Comparison of ENCODE assay signal across 20 mouse cellular contexts in the genomic region with DNA sequence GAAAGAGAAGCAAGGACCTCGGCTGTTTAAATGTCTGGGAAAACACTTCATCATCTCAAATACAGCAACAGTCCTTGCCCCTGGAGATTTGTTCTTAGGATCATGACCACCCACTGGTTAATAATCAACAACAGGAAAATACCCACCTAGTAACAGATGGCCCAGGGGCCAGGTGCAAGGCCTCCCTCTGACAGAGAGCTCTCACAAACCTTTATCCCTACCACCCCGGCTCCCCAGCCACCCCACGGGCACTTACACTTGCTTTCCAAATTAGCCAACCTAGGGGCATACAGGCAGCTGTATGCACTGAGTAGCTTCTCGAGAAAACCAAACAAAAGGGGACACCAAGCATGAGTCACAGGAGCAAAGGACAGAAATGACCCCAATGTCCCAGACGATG.
A peak's percentile ranks its signal among the peaks of the same experiment; 100 is the strongest.
DNase-seq lines count a peak whose midpoint lies in the region; ATAC-seq and TF ChIP-seq lines count a peak whose summit lies in the region.
"Had no signal": no experiment of that assay in that cellular context is flagged by ENCODE, and none has a peak within 500 bp of the region (broad histone marks: within the 10 kb centered on the region; RNA-seq: fewer than 3 reads in every experiment).

No protein-coding gene starts in this region.

- DNase-seq in cerebellum, adult 9-11 months = peak; percentile 44
- DNase-seq in cerebellum, postnatal 36 days = no peak
- no peak for DNase-seq in kidney, adult 11 months
- DNase-seq in kidney, postnatal 4 days = peak; percentile 22 to 42
- DNase-seq in liver, postnatal 0 days = no peak
- DNase-seq in midbrain, embryonic 10.5 days (ENCODE audit: low spot score) = no peak
- DNase-seq: adrenal gland, postnatal 10 days; cerebellum, adult 11 months; cerebellum, postnatal 10 days; embryo, embryonic 11 days; gastrocnemius, postnatal 36 days; heart, adult 11 months; heart, postnatal 36 days had no signal

- peak overlapping the region; percentile 59 for H3K27ac ChIP-seq in kidney, embryonic 16.5 days (ENCODE audit: low read length)
- H3K27ac ChIP-seq in intestine, embryonic 15.5 days = peak overlapping the region; percentile 71; the same call in 1 of the 2 replicates
- H3K27ac ChIP-seq in liver, postnatal 0 days (ENCODE audit: low read depth) = no peak overlapping the region
- H3K27ac ChIP-seq in midbrain, embryonic 10.5 days (replicated peaks) = no peak overlapping the region
- H3K27ac ChIP-seq: embryonic facial prominence, embryonic 15.5 days; forebrain, embryonic 10.5 days; heart, embryonic 13.5 days had no signal

- no peak overlapping the region for H3K4me2 ChIP-seq in kidney, embryonic 16.5 days (replicated peaks; ENCODE audit: low read depth, low read length)
- peak overlapping the region; percentile 30; the same call in 1 of the 2 replicates for H3K4me2 ChIP-seq in intestine, embryonic 15.5 days (replicated peaks)
- no peak overlapping the region for H3K4me2 ChIP-seq in liver, postnatal 0 days (ENCODE audit: low read depth, low read length)
- H3K4me2 ChIP-seq: embryonic facial prominence, embryonic 15.5 days; heart, embryonic 13.5 days had no signal

- H3K27me3 ChIP-seq in kidney, embryonic 16.5 days (ENCODE audit: insufficient read depth, low read length) = no peaks in the 10 kb centered on the region
- H3K27me3 ChIP-seq in intestine, embryonic 15.5 days (replicated peaks) = no peaks in the 10 kb centered on the region
- no peaks in the 10 kb centered on the region for H3K27me3 ChIP-seq in liver, postnatal 0 days (ENCODE audit: insufficient read depth, low read length)
- H3K27me3 ChIP-seq in midbrain, embryonic 10.5 days (ENCODE audit: low read depth, poor library complexity, severe bottlenecking) = no peaks in the 10 kb centered on the region
- H3K27me3 ChIP-seq: embryonic facial prominence, embryonic 15.5 days; heart, embryonic 13.5 days had no signal

- no peaks in the 10 kb centered on the region for H3K9me3 ChIP-seq in kidney, embryonic 16.5 days (ENCODE audit: low read length)
- H3K9me3 ChIP-seq in intestine, embryonic 15.5 days = no peaks in the 10 kb centered on the region
- H3K9me3 ChIP-seq in liver, postnatal 0 days (ENCODE audit: low read length) = no peaks in the 10 kb centered on the region
- H3K9me3 ChIP-seq in midbrain, embryonic 10.5 days (replicated peaks) = no peaks in the 10 kb centered on the region
- H3K9me3 ChIP-seq: embryonic facial prominence, embryonic 15.5 days; forebrain, embryonic 10.5 days; heart, embryonic 13.5 days had no signal

- no peak for TF ChIP-seq EP300 in liver, postnatal 0 days (IDR thresholded peaks at IDR 0.05; ENCODE audit: low read depth)

- no peak for TF ChIP-seq CTCF in liver, postnatal 0 days (IDR thresholded peaks at IDR 0.05; ENCODE audit: low read depth)

- no peaks in the 10 kb centered on the region for H3K36me3 ChIP-seq in kidney, embryonic 16.5 days (ENCODE audit: insufficient read depth, low read length)
- H3K36me3 ChIP-seq in intestine, embryonic 15.5 days = no peaks in the 10 kb centered on the region
- H3K36me3 ChIP-seq in liver, postnatal 0 days (replicated peaks; ENCODE audit: insufficient read depth, low read length) = no peaks in the 10 kb centered on the region
- no peaks in the 10 kb centered on the region for H3K36me3 ChIP-seq in midbrain, embryonic 10.5 days
- H3K36me3 ChIP-seq: embryonic facial prominence, embryonic 15.5 days; forebrain, embryonic 10.5 days; heart, embryonic 13.5 days had no signal

- 50% methylated on average over 5 of the region's 5 CpGs for WGBS in kidney, embryonic 16.5 days
- 51% methylated on average over 5 of the region's 5 CpGs for WGBS in intestine, embryonic 15.5 days
- 52% methylated on average over 5 of the region's 5 CpGs for WGBS in liver, postnatal 0 days (ENCODE audit: insufficient replicate concordance)
- WGBS in midbrain, embryonic 10.5 days = 79% methylated on average over 5 of the region's 5 CpGs

- no peak overlapping the region for H3K4me3 ChIP-seq in kidney, embryonic 16.5 days (ENCODE audit: low read length)
- H3K4me3 ChIP-seq in intestine, embryonic 15.5 days (replicated peaks) = no peak overlapping the region
- H3K4me3 ChIP-seq in liver, postnatal 0 days (ENCODE audit: low read depth, low read length) = no peak overlapping the region
- no peak overlapping the region for H3K4me3 ChIP-seq in midbrain, embryonic 10.5 days
- H3K4me3 ChIP-seq: embryonic facial prominence, embryonic 15.5 days; erythroblast, embryonic 14.5 days; forebrain, embryonic 10.5 days; heart, embryonic 13.5 days had no signal

- H3K4me1 ChIP-seq in kidney, embryonic 16.5 days (ENCODE audit: insufficient read depth, low read length) = peaks cover 36% of the 10 kb centered on the region
- H3K4me1 ChIP-seq in intestine, embryonic 15.5 days (replicated peaks) = peaks cover 26% of the 10 kb centered on the region
- H3K4me1 ChIP-seq in liver, postnatal 0 days (ENCODE audit: insufficient read depth) = peaks cover 6% of the 10 kb centered on the region; the same call in 1 of the 2 replicates
- H3K4me1 ChIP-seq in midbrain, embryonic 10.5 days = 0 out of 2 replicates have a peak, but pooled peaks cover 4% of the 10 kb centered on the region
- H3K4me1 ChIP-seq: embryonic facial prominence, embryonic 15.5 days; forebrain, embryonic 10.5 days had no signal

- no peak overlapping the region for H3K9ac ChIP-seq in kidney, embryonic 16.5 days (replicated peaks; ENCODE audit: low read length)
- H3K9ac ChIP-seq in intestine, embryonic 15.5 days = no peak overlapping the region
- H3K9ac ChIP-seq in liver, postnatal 0 days (replicated peaks) = no peak overlapping the region
- H3K9ac ChIP-seq: embryonic facial prominence, embryonic 15.5 days; heart, embryonic 13.5 days had no signal

- peak; percentile 49 for ATAC-seq in kidney, embryonic 16.5 days (ENCODE audit: low FRiP score, low TSS enrichment)
- peak; percentile 43 for ATAC-seq in intestine, embryonic 15.5 days
- ATAC-seq in liver, postnatal 0 days = no peak
- ATAC-seq: forebrain, embryonic 14.5 days had no signal

Comparison
In these comparisons a context has a peak if more than half of its experiments do, and no peak if none do; other contexts are left out.
1. DNase-seq: peak in cerebellum, adult 9-11 months (single experiment) and kidney, postnatal 4 days (2 of 2); none in cerebellum, postnatal 36 days (0 of 2), kidney, adult 11 months (single experiment), liver, postnatal 0 days (single experiment) and midbrain, embryonic 10.5 days (single experiment).
2. H3K27ac ChIP-seq: peak in kidney, embryonic 16.5 days (single experiment) and intestine, embryonic 15.5 days (single experiment); none in liver, postnatal 0 days (single experiment) and midbrain, embryonic 10.5 days (single experiment).